ENCODE assay signal across 24 mouse cellular contexts in genomic region chr14:117238226-117238625, GRCm38 (mm10).
"Had no signal": no experiment of that assay in that cellular context is flagged by ENCODE, and none has a peak within 500 bp of the region (broad histone marks: within the 10 kb centered on the region; RNA-seq: fewer than 3 reads in every experiment).

No protein-coding gene starts in this region.

- H3K9me3 ChIP-seq: heart, embryonic 10.5 days; heart, embryonic 12.5 days; hindbrain, embryonic 10.5 days; hindbrain, embryonic 12.5 days; intestine, embryonic 15.5 days; limb, embryonic 13.5 days; limb, embryonic 15.5 days had no signal

- H3K4me2 ChIP-seq: heart, embryonic 12.5 days; hindbrain, embryonic 12.5 days; hindbrain, embryonic 14.5 days; intestine, embryonic 15.5 days; limb, embryonic 13.5 days; limb, embryonic 15.5 days had no signal

- H3K9ac ChIP-seq: heart, embryonic 12.5 days; hindbrain, embryonic 12.5 days; hindbrain, embryonic 14.5 days; intestine, embryonic 15.5 days; limb, embryonic 13.5 days; limb, embryonic 15.5 days had no signal

- H3K4me3 ChIP-seq: gastrocnemius, adult 2 months; heart, embryonic 10.5 days; heart, embryonic 12.5 days; hindbrain, embryonic 10.5 days; hindbrain, embryonic 12.5 days; intestine, embryonic 15.5 days; limb, embryonic 13.5 days; limb, embryonic 15.5 days had no signal

- H3K27me3 ChIP-seq: heart, embryonic 12.5 days; hindbrain, embryonic 12.5 days; intestine, embryonic 15.5 days; limb, embryonic 13.5 days; limb, embryonic 15.5 days had no signal

- DNase-seq: gastrocnemius, adult 2 months; gastrocnemius, postnatal 10 days; gastrocnemius, postnatal 25 days; heart, adult 18-20 months; heart, postnatal 10 days; heart, postnatal 4 days; kidney, adult 18-20 months; kidney, adult 8-10 months; kidney, postnatal 10 days; kidney, postnatal 36 days; layer of hippocampus, adult 9-11 months; layer of hippocampus, postnatal 36 days; left cerebral cortex, postnatal 4 days had no signal

- H3K27ac ChIP-seq: gastrocnemius, adult 2 months; heart, embryonic 10.5 days; hindbrain, embryonic 10.5 days; hindbrain, embryonic 12.5 days; hindbrain, embryonic 14.5 days; intestine, embryonic 15.5 days; limb, embryonic 13.5 days; limb, embryonic 15.5 days had no signal

- ATAC-seq: hindbrain, embryonic 16.5 days; inflammation-experienced regulatory T-cells, adult 6 months; intestine, embryonic 15.5 days; intestine, postnatal 0 days had no signal

- H3K36me3 ChIP-seq: heart, embryonic 10.5 days; heart, embryonic 12.5 days; hindbrain, embryonic 10.5 days; hindbrain, embryonic 12.5 days; intestine, embryonic 15.5 days; limb, embryonic 13.5 days; limb, embryonic 15.5 days had no signal

- H3K4me1 ChIP-seq: heart, embryonic 10.5 days; heart, embryonic 12.5 days; hindbrain, embryonic 10.5 days; hindbrain, embryonic 12.5 days; intestine, embryonic 15.5 days; limb, embryonic 15.5 days had no signal
